Mouse (Mus musculus): ENCODE measurements around the gene P4hb.

Gene P4hb

DNA sequence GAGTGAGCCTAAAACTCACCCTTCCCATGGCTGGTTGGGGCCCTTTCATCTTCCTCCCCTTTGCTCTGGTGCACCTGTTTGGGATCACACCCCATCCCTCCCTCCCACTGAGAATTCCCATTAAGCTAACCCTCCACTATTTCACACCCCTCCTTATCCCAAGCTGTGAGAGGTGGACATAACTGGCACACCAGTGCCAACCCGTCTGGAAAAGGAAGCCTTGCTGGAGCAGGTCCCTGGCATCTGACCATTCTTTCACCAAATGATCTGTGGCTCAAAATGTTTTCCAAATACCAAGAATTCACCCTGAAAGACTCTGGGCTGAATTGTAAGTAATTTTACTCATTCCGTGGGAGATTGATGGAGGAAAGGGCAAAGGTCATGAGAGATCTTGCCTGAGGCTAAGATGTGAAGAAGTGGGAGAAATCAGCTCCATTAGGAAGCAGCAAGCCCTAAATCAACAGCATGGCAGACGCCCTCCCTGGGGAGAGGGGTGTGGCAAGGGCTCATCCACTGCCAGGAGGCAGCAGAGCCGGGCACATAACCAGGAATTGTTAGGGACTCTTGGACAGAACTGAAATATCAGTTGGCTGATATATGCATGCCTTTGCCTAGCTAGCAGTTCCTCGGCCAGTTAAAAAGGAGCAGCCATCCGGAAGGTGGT is 60.1 kb downstream of the P4hb start:
- in situ Hi-C loops (cut with MboI, MseI): loop anchor here (5.0 kb wide), 1 partner anchor 49 kb away; no protein-coding TSS in a partner anchor

GRCm38 (mm10) chr11:120510375-120511030 is 62.5 kb downstream of the P4hb start:
- in situ Hi-C loops (cut with MboI, MseI): loop anchor here (5.0 kb wide), 1 partner anchor 52 kb away; no protein-coding TSS in a partner anchor
